Mouse (Mus musculus) embryonic facial prominence, embryonic 12.5 days (tissue): ENCODE measurements around the gene Gm45785. TPM values are rescaled to one million over a fixed set of nuclear protein-coding genes. Genes with fewer than 3 reads are reported as not detected.
"Not testable (repeated sequence)": the region's sequence is repeated elsewhere in the genome, so short reads cannot be mapped to it uniquely, and the experiment has no call there.

Source experiments
- ATAC-seq: fragments of 200-750 bp; cut with Nextera tagmentation; 2 replicates; pipeline ENCODE4 v1.8.0; 2017; ENCODE audit not compliant: insufficient number of reproducible peaks, insufficient read depth, low FRiP score, low TSS enrichment
- H3K27ac ChIP-seq: fragments of 300-500 bp; sonication (generic); 2 replicates; pipeline ENCODE4 v1.5.1; 2016; ENCODE audit warnings: mild to moderate bottlenecking
- H3K27me3 ChIP-seq: fragments of 300-500 bp; sonication (generic); 2 replicates; pipeline ENCODE4 v1.6.1; 2016; ENCODE audit warnings: mild to moderate bottlenecking, moderate library complexity
- H3K36me3 ChIP-seq: fragments of 300-500 bp; sonication (generic); 2 replicates; pipeline ENCODE4 v1.6.1; 2016; ENCODE audit warnings: mild to moderate bottlenecking
- H3K4me1 ChIP-seq: fragments of 300-500 bp; sonication (generic); 2 replicates; pipeline ENCODE4 v1.6.1; 2016
- H3K4me2 ChIP-seq: fragments of 300-500 bp; sonication (generic); replicated peaks from 2 replicates; pipeline ENCODE4 v1.6.1; 2016; ENCODE audit warnings: mild to moderate bottlenecking, moderate library complexity
- H3K4me3 ChIP-seq: fragments of 300-500 bp; sonication (generic); 2 replicates; pipeline ENCODE4 v1.5.1; 2016; ENCODE audit warnings: mild to moderate bottlenecking
- H3K9ac ChIP-seq: fragments of 300-500 bp; sonication (generic); 2 replicates; pipeline ENCODE4 v1.6.1; 2016; ENCODE audit warnings: mild to moderate bottlenecking, moderate library complexity
- H3K9me3 ChIP-seq: fragments of 300-500 bp; sonication (generic); 2 replicates; pipeline ENCODE4 v1.6.1; 2016; ENCODE audit warnings: mild to moderate bottlenecking, moderate library complexity
- WGBS: fragments of 180-500 bp; shearing (Covaris S2); methylation state at CpG from one replicate; pipeline ENCODE4 v1.1.7; 2016; 5-methylcytosine and 5-hydroxymethylcytosine counted together
- polyA plus RNA-seq: library from polyadenylated mRNA; unstranded; fragments of >200 nt; fragmentation: Nextera tagmentation; extraction: Ambion mirVana; gene quantifications from 2 replicates; pipeline ENCODE4 v1.2.1, GENCODE M21; 2016

Gm45785 gene
- polyA plus RNA-seq: not detected in 2 replicates

GRCm38 (mm10) chr7:140855860-140856784, at the start of gene Gm45785:
TSS of gene Gm45785 (minus strand) at chr7:140856331.
- Histone ChIP-seq H3K4me2 (peak within 1 kb of the TSS; percentile 99), H3K27me3 (no peaks in the 10 kb centered on the region), H3K4me3 (peak within 1 kb of the TSS; percentile 75), H3K9me3 (no peaks in the 10 kb centered on the region), H3K4me1 (peaks cover 21% of the 10 kb centered on the region), H3K27ac (peak within 1 kb of the TSS; percentile 87), H3K36me3 (peaks cover 55% of the 10 kb centered on the region), H3K9ac (peak within 1 kb of the TSS; percentile 89)
- 1% methylated on average over 51 of the region's 51 CpGs for WGBS
- ATAC-seq: peak; percentile 61; the same call in 1 of the 2 replicates

GRCm38 (mm10) chr7:140905642-140906081, 49.5 kb upstream of the Gm45785 start:
- H3K4me3 ChIP-seq: no peak overlapping the region
- no peak for ATAC-seq
- H3K36me3 ChIP-seq: peaks cover 2% of the 10 kb centered on the region; the same call in 1 of the 2 replicates
- H3K4me1 ChIP-seq: peaks cover 4% of the 10 kb centered on the region
- 71% methylated on average over 2 of the region's 2 CpGs for WGBS
- no peak overlapping the region for H3K27ac ChIP-seq
- no peaks in the 10 kb centered on the region for H3K27me3 ChIP-seq
- H3K4me2 ChIP-seq: no peak overlapping the region
- no peaks in the 10 kb centered on the region for H3K9me3 ChIP-seq
- H3K9ac ChIP-seq: no peak overlapping the region

- 22% methylated on average over 13 of the region's 13 CpGs for WGBS
- no peak overlapping the region for H3K4me3 ChIP-seq
- H3K36me3 ChIP-seq: peaks cover 20% of the 10 kb centered on the region
- no peak for ATAC-seq
- H3K27me3 ChIP-seq: no peaks in the 10 kb centered on the region
- H3K4me1 ChIP-seq: peaks cover 4% of the 10 kb centered on the region
- H3K4me2 ChIP-seq: no peak overlapping the region
- no peak overlapping the region for H3K27ac ChIP-seq
- H3K9ac ChIP-seq: no peak overlapping the region
- H3K9me3 ChIP-seq: no peaks in the 10 kb centered on the region
Observed at GRCm38 (mm10) chr7:140903212-140903611, 47.1 kb upstream of the Gm45785 start.

GRCm38 (mm10) chr7:140902036-140902875, 46.1 kb upstream of the Gm45785 start:
- WGBS: 52% methylated on average over 15 of the region's 15 CpGs
- H3K9ac ChIP-seq: 0 out of 2 replicates have a peak overlapping the region, but pooled peaks have one; percentile 2
- H3K27ac ChIP-seq: no peak overlapping the region

GRCm38 (mm10) chr7:140900220-140900619, 44.1 kb upstream of the Gm45785 start, which contains the start of gene Cox8b:
TSS of gene Cox8b (minus strand) at chr7:140900446.
- Histone ChIP-seq H3K9me3 (no peaks in the 10 kb centered on the region), H3K36me3 (peaks cover 48% of the 10 kb centered on the region), H3K27ac (no peak within 1 kb of the TSS), H3K4me2 (no peak within 1 kb of the TSS), H3K4me3 (no peak within 1 kb of the TSS), H3K9ac (no peak within 1 kb of the TSS), H3K4me1 (peaks cover 4% of the 10 kb centered on the region; the same call in 1 of the 2 replicates), H3K27me3 (no peaks in the 10 kb centered on the region)
- no peak for ATAC-seq
- 80% methylated on average over 10 of the region's 10 CpGs for WGBS

More at GRCm38 (mm10) chr7:140902036-140902875, 46.1 kb upstream of the Gm45785 start:
- Histone ChIP-seq H3K9me3 (no peaks in the 10 kb centered on the region), H3K4me3 (no peak overlapping the region), H3K36me3 (peaks cover 29% of the 10 kb centered on the region), H3K4me2 (no peak overlapping the region), H3K27me3 (no peaks in the 10 kb centered on the region), H3K4me1 (peaks cover 4% of the 10 kb centered on the region; the same call in 1 of the 2 replicates)
- ATAC-seq: no peak

- peaks cover 4% of the 10 kb centered on the region; the same call in 1 of the 2 replicates for H3K4me1 ChIP-seq
- no peaks in the 10 kb centered on the region for H3K9me3 ChIP-seq
- H3K27ac ChIP-seq: no peak overlapping the region
- no peak overlapping the region for H3K4me3 ChIP-seq
- ATAC-seq: no peak
- no peaks in the 10 kb centered on the region for H3K27me3 ChIP-seq
- WGBS: 71% methylated on average over 3 of the region's 3 CpGs
- H3K9ac ChIP-seq: no peak overlapping the region
- H3K4me2 ChIP-seq: no peak overlapping the region
- H3K36me3 ChIP-seq: peaks cover 56% of the 10 kb centered on the region
Observed at GRCm38 (mm10) chr7:140899121-140899520, 43.0 kb upstream of the Gm45785 start.

GRCm38 (mm10) chr7:140897863-140898262, 41.7 kb upstream of the Gm45785 start:
- no peak overlapping the region for H3K27ac ChIP-seq
- no peaks in the 10 kb centered on the region for H3K27me3 ChIP-seq
- ATAC-seq: no peak
- H3K9me3 ChIP-seq: no peaks in the 10 kb centered on the region
- 77% methylated on average over 7 of the region's 7 CpGs for WGBS
- H3K4me3 ChIP-seq: no peak overlapping the region
- no peak overlapping the region for H3K4me2 ChIP-seq
- H3K4me1 ChIP-seq: peaks cover 4% of the 10 kb centered on the region; the same call in 1 of the 2 replicates
- peaks cover 68% of the 10 kb centered on the region for H3K36me3 ChIP-seq
- H3K9ac ChIP-seq: no peak overlapping the region

- WGBS: 92% methylated on average over 3 of the region's 3 CpGs
- no peaks in the 10 kb centered on the region for H3K9me3 ChIP-seq
- no peak overlapping the region for H3K4me3 ChIP-seq
- H3K4me1 ChIP-seq: no peaks in the 10 kb centered on the region
- H3K27me3 ChIP-seq: no peaks in the 10 kb centered on the region
- no peak for ATAC-seq
- H3K4me2 ChIP-seq: no peak overlapping the region
- H3K27ac ChIP-seq: no peak overlapping the region
- H3K36me3 ChIP-seq: peaks cover 81% of the 10 kb centered on the region
- no peak overlapping the region for H3K9ac ChIP-seq
Observed at GRCm38 (mm10) chr7:140894611-140895010, 38.5 kb upstream of the Gm45785 start.

- Histone ChIP-seq H3K36me3 (peaks cover 81% of the 10 kb centered on the region), H3K27ac (no peak overlapping the region), H3K27me3 (no peaks in the 10 kb centered on the region), H3K4me3 (no peak overlapping the region), H3K9ac (no peak overlapping the region), H3K4me2 (no peak overlapping the region), H3K4me1 (no peaks in the 10 kb centered on the region), H3K9me3 (no peaks in the 10 kb centered on the region)
- WGBS: 87% methylated on average over 7 of the region's 7 CpGs
- ATAC-seq: no peak
Observed at GRCm38 (mm10) chr7:140894031-140894430, 37.9 kb upstream of the Gm45785 start.

- H3K36me3 ChIP-seq: peaks cover 73% of the 10 kb centered on the region
- H3K4me3 ChIP-seq, H3K4me2 ChIP-seq, ATAC-seq, H3K9me3 ChIP-seq, H3K27me3 ChIP-seq, H3K9ac ChIP-seq, H3K4me1 ChIP-seq, H3K27ac ChIP-seq: not testable (repeated sequence)
- 96% methylated on average over 16 of the region's 16 CpGs for WGBS
Observed at GRCm38 (mm10) chr7:140890636-140891035, 34.5 kb upstream of the Gm45785 start.

- Histone ChIP-seq H3K27me3 (no peaks in the 10 kb centered on the region), H3K4me3 (peak overlapping the region; percentile 85), H3K27ac (peak overlapping the region; percentile 52; the same call in 1 of the 2 replicates), H3K4me1 (peaks cover 11% of the 10 kb centered on the region), H3K4me2 (peak overlapping the region; percentile 59), H3K9me3 (no peaks in the 10 kb centered on the region), H3K36me3 (peaks cover 17% of the 10 kb centered on the region), H3K9ac (peak overlapping the region; percentile 77)
- WGBS: under 1% methylated on average over 12 of the region's 12 CpGs
- ATAC-seq: no peak
Observed at GRCm38 (mm10) chr7:140882469-140882803, 26.3 kb upstream of the Gm45785 start.
